Mouse (Mus musculus) lung, adult 2 months (tissue): ENCODE measurements around the gene Adora2a. TPM values are rescaled to one million over a fixed set of nuclear protein-coding genes. Genes with fewer than 3 reads are reported as not detected.

ENCODE experiments used
- DNase-seq: peaks from one replicate; pipeline ENCODE4 v3.0.0; 2022
- H3K4me1 ChIP-seq: fragments of 200-500 bp; 2 replicates; pipeline ENCODE4 v1.6.1; 2011; ENCODE audit warnings: low read length; ENCODE audit not compliant: control insufficient read depth, insufficient read depth
- H3K4me3 ChIP-seq: fragments of 200-500 bp; replicated peaks from 2 replicates; pipeline ENCODE3; 2011; ENCODE audit warnings: low read depth, mild to moderate bottlenecking, control low read depth, low read length; ENCODE audit errors: extremely low read depth
- CTCF ChIP-seq: fragments of 200-500 bp; IDR thresholded peaks from 2 replicates; pipeline ENCODE4 v1.5.1; 2011; ENCODE audit warnings: mild to moderate bottlenecking, low read length, control low read depth; ENCODE audit not compliant: insufficient read depth
- POLR2A ChIP-seq: fragments of 200-500 bp; IDR thresholded peaks from 2 replicates; pipeline ENCODE4 v1.6.1; 2011; ENCODE audit warnings: low read depth, mild to moderate bottlenecking, control low read depth, low read length, borderline replicate concordance; ENCODE audit errors: extremely low read depth
- WGBS: fragments of 180-500 bp; shearing (Covaris S2); methylation state at CpG from one replicate; pipeline ENCODE4 v1.1.7; 2018; 5-methylcytosine and 5-hydroxymethylcytosine counted together
- polyA plus RNA-seq: library from polyadenylated mRNA; depleted of rRNA; stranded (reverse); fragments of >200 nt; gene quantifications from 2 replicates; pipeline ENCODE4 v1.2.3, GENCODE M21; 2012

The Adora2a gene
- polyA plus RNA-seq, 1 experiment, result 13.3 TPM

GRCm38 (mm10) chr10:75294362-75294761 is 22.3 kb upstream of the Adora2a start:
- 33% methylated on average over 4 of the region's 4 CpGs for WGBS
- no peak for DNase-seq
- H3K4me1 ChIP-seq, result peaks cover 6% of the 10 kb centered on the region
- TF ChIP-seq CTCF (no peak), POLR2A (no peak)
- no peak overlapping the region for H3K4me3 ChIP-seq

- TF ChIP-seq CTCF (no peak), POLR2A (no peak)
- DNase-seq, result no peak
- 44% methylated on average over 4 of the region's 4 CpGs for WGBS
- Histone ChIP-seq H3K4me3 (no peak overlapping the region), H3K4me1 (peaks cover 5% of the 10 kb centered on the region)
These were observed 21.8 kb upstream of the Adora2a start for GRCm38 (mm10) chr10:75294926-75295325.

- H3K4me1 ChIP-seq, result peaks cover 5% of the 10 kb centered on the region
- WGBS, result 86% methylated on average over 5 of the region's 5 CpGs
- no peak for DNase-seq
- TF ChIP-seq CTCF (no peak), POLR2A (no peak)
- no peak overlapping the region for H3K4me3 ChIP-seq
These were observed 18.1 kb upstream of the Adora2a start for GRCm38 (mm10) chr10:75298608-75299007.

- peak; percentile 40 for DNase-seq
- no peak for TF ChIP-seq POLR2A
- no peak for TF ChIP-seq CTCF
- Histone ChIP-seq H3K4me3 (no peak overlapping the region), H3K4me1 (peaks cover 8% of the 10 kb centered on the region)
- WGBS, result 25% methylated on average over 5 of the region's 5 CpGs
These were observed 16.8 kb upstream of the Adora2a start for GRCm38 (mm10) chr10:75299785-75300418.

- WGBS, result 90% methylated on average over 12 of the region's 12 CpGs
- no peak for DNase-seq
- peaks cover 7% of the 10 kb centered on the region; the same call in 1 of the 2 replicates for H3K4me1 ChIP-seq
- TF ChIP-seq POLR2A (no peak), CTCF (no peak)
- H3K4me3 ChIP-seq, result no peak overlapping the region
These were observed 15.4 kb upstream of the Adora2a start for GRCm38 (mm10) chr10:75301195-75301806.

GRCm38 (mm10) chr10:75301937-75302336 is 14.7 kb upstream of the Adora2a start:
- TF ChIP-seq POLR2A (no peak), CTCF (no peak)
- WGBS, result 77% methylated on average over 4 of the region's 4 CpGs
- Histone ChIP-seq H3K4me3 (no peak overlapping the region), H3K4me1 (peaks cover 7% of the 10 kb centered on the region; the same call in 1 of the 2 replicates)
- DNase-seq, result no peak

- no peak for TF ChIP-seq POLR2A
- no peak for TF ChIP-seq CTCF
These were observed 14.1 kb upstream of the Adora2a start for GRCm38 (mm10) chr10:75302536-75302935.

GRCm38 (mm10) chr10:75303324-75304048 is 13.2 kb upstream of the Adora2a start:
- WGBS, result 67% methylated on average over 8 of the region's 8 CpGs
- Histone ChIP-seq H3K4me3 (no peak overlapping the region), H3K4me1 (peaks cover 7% of the 10 kb centered on the region; the same call in 1 of the 2 replicates)
- TF ChIP-seq CTCF, result no peak
- TF ChIP-seq POLR2A, result no peak
- DNase-seq, result no peak

More at GRCm38 (mm10) chr10:75302536-75302935, 14.1 kb upstream of the Adora2a start:
- H3K4me3 ChIP-seq, result no peak overlapping the region
- 92% methylated on average over 4 of the region's 4 CpGs for WGBS
- no peak for DNase-seq
- peaks cover 7% of the 10 kb centered on the region; the same call in 1 of the 2 replicates for H3K4me1 ChIP-seq

GRCm38 (mm10) chr10:75304049-75304405 is 12.7 kb upstream of the Adora2a start:
- no peak for TF ChIP-seq POLR2A
- TF ChIP-seq CTCF, result no peak
- H3K4me1 ChIP-seq, result peaks cover 5% of the 10 kb centered on the region; the same call in 1 of the 2 replicates
- no peak overlapping the region for H3K4me3 ChIP-seq
- 73% methylated on average over 5 of the region's 5 CpGs for WGBS
- DNase-seq, result no peak
